Mouse (Mus musculus): ENCODE data around the gene Rptor. TPM values are rescaled to one million over a fixed set of nuclear protein-coding genes. Genes with fewer than 3 reads are reported as not detected.

Rptor gene
- total RNA-seq, 2 experiments from 2014 or later, result 63.9 to 65.0 TPM

DNA sequence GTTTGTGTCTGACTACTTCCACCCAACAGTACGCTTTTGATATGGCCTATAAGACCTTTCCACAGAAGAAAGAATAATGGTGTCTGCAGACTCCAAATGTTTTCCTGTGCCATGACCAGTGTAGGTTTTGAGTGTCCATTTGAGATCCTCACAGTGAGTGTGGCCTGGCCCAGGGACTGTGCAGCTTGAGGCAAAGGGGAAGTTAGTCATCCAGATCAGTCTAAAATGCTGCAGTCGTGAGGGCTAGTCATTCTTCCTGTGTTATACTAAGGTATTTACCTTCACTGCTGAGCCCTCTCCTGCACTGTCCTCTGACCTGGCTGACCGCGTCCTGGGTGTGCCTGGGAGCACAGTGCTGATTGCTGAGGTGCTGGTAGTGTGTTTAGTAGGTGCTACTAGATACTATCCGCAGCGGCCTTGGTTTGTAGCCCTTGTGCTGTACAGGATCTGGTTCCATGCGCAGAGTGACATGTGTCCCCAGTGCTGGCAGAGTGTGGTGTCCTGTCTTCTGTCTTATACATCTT is 211.4 kb downstream of the Rptor start:
- no peak for DNase-seq

DNA sequence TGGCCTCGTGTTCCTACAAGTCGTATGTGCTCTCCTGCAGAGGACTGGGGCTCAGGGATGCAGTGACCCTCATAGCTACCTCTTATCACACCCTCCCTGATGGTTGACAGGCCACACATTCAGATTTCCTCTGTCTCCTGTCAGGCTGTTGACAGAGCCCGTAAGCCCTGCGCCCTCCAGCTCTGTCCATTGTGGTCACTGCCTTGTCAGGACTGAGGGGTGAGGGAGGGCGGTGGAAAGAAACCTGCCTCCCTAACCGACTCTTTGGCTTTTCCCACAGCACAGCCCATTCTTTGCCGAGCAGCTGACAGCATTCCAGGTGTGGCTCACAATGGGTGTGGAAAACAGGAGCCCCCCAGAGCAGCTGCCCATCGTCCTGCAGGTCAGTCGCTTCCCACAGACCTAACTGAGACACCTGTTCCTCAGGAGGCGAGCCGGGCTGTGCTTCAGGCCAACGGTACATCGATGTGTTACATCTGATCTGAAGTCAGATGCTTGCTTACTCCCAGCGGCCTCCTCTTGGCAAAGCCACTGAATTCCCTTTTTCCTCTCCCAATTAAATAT is 214.2 kb downstream of the Rptor start:
- DNase-seq, result no peak

- no peak for DNase-seq
Observed at GRCm38 (mm10) chr11:119817362-119817837, 214.7 kb downstream of the Rptor start.

DNA sequence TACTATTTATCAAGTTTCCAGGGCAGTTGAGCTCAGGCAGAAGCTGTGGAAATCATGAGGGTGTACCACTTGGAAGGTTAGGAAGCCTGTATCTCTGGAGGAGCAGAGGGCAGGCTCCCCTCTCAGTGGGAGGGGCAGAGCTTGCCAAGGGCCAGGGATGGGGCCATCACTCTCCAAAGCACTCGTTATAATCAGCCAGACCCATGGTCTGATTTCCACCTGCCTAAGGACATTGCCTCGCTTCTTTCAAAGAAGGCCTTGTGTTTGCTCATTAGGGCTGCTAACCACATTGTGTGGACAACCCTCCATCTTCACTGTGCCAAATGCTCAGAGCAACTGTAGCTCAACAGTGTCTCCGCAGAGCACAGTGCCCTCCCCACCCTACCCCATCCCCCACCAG is 215.2 kb downstream of the Rptor start:
- no peak for DNase-seq

GRCm38 (mm10) chr11:119821514-119821913 is 218.8 kb downstream of the Rptor start:
- DNase-seq, result no peak

DNA sequence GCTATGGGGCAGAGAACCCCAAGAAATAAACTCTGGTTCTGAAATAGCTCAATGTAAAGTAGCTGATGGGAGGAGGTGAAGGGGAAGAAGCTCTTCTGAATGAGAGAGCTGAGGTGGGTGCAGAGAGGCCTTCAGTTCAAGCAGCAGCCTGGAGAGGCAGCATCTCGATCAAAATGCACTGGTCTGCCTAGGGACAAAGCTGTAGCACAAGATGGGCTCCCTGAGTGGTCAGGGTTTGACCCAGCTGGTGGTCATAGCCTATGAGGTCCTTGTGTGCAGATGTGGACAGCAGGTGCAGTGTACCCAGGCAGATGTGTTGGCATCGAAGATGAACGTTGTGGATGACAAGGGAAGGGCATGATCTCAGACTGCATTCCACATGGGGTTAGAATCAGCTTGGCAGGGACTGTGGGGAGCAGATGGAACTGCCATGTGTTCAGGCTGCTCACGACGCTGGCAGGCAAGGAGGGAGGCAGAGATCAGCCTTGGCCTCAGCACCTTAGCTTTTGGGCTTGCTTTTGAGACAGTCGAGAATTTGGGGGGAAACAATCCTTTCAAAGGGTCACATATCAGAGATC is 221.5 kb downstream of the Rptor start:
- DNase-seq, result peak; percentile 44 to 49

- no peak for DNase-seq
Observed at GRCm38 (mm10) chr11:119825783-119826182, 223.1 kb downstream of the Rptor start.

GRCm38 (mm10) chr11:119826239-119826638 is 223.5 kb downstream of the Rptor start:
- no peak for DNase-seq

GRCm38 (mm10) chr11:119829116-119829515 is 226.4 kb downstream of the Rptor start:
- no peak for DNase-seq

DNA sequence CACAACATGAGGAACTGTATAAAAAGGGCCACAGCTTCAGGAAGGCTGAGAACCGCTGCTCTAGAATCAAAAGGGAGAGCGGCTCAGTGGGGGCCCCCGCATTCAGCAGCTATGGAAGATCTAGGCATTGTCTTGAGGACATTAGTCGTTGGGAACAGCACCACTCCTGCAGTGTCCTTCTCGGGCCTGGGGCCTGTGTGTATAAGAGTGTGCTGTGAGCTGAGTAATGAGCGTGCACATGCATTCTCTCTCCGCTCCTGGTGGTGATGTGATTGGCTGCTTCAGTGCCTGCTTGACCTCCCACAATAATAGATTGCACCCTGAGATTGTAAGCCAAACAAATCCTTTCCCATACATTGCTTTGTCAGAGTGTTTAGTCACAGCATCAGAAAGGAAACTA is 229.0 kb downstream of the Rptor start:
- DNase-seq, result no peak

- no peak for DNase-seq
Observed at GRCm38 (mm10) chr11:119833311-119833710, 230.6 kb downstream of the Rptor start.

DNA sequence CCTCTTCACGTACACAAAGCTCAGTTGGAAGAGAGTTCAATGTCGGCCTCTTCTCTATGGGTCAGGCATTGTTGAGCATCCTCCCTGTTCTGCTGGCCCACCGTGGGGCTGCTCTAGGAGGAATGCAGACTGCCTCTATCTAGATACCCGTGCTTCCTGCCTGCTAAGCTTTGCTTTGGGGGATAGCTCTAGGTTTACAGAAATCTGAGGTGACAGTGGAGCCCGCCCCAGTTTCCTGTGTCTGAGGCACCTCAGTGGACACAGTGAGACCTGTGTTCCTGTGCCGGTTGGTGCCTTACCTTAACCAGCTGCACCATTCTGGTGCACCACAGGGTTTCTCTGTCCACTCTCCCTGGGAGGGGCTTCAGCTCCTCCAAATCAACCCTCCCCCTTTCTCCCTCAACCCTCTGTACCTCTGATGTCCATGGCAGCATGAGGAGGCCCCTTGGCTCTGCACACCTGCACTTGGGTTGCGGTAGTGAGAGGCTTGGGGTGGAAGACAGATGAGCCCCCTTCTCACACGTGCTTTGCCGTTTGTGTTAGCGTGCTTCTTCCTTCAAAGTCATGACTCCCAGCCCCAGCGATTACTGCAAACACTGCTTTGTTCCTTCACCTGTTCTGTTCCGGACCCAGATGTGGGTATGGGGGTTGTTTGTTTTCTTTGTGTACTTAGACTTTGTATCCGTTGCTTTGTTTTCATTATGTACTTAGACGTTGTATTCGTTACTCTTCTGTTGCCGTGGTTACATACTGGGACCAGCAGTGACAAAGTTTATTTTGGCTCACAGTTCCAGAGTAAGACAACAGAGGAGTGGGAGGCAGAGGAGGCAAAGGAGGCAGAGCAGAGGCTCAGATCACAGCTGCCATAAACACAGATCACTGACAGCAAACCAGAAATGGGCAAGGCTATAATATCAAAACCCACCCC is 231.4 kb downstream of the Rptor start:
- no peak for DNase-seq

DNA sequence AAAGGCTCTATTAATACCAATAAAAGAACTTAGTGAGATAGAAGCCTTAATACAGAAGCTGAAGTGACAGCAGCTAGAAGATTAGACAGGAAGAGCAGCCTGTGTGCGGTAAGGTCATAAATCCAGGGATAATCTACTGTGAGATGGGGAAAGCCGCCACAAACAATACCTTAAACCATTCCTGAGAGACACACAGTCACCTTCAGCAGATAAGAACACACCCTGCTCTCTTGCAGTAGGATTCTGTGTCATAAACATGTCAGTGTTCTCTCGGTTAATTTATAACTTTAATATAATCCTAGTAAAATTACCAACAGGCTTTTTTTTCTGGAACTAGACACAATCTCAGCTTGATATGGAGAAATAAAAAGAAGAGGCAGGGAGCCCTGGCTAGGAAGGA is 233.6 kb downstream of the Rptor start:
- DNase-seq, result no peak

DNA sequence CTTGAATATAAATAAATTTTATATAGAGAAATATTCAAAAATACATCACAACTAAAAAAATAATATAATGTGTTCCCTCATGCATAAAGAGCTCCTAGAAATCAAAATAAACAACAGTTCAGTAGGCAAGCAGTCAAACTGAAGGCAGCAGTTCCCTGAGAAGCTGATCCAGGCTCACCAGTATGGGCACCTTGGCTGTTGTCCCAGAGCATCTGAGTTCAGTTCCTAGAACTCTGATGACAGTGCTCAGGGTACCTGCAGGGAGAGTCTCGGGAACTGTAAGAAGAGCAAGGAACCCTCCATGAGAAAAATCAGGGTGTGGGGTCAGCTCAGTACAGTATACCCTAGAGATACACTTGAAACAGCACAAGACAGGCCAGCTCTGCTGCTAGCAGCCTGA is 235.1 kb downstream of the Rptor start:
- DNase-seq, result no peak

DNA sequence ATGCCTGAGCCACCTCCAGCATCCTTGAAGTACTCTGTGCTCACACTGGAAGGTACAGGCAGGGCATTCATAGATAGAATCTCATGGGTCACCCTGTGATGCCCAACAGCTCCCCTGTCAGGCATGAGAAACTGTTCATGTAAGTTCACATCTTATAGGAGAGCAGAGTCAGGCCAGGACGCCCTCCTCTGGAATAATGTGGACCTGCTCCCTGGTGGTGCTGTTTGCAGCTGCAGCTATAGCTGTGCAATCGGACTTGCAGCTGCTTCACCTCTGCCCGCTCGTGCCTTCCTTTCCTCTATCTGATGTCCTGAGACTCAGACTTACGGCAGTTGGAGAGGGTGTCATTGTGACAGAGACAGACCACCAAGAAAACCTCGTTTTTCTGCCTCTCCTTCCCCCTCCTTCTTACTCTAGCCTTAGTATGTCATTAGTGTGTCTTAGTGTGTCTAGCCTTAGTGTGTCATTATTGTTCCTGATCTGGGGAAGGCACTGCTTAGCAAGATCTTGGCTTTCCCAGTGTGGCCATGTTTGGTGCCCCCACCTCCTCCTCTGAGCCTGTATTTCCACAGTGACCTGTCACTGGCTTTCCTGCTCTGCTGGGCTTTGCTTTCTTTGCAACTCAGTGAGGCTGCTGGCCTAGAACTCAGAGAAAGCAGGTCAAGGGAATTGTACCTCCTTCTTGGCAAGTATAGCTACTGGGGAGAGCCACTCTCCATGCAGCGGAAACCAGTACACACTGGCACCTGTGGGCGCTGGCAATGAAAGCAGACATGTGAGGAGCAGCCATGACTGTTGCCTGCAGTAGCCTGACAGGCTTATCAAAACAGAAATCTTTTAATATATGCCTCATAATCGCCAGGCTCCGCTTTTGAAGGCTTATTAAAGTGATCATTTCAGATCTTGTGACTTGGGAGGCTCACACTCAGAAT is 237.0 kb downstream of the Rptor start:
- no peak for DNase-seq

DNA sequence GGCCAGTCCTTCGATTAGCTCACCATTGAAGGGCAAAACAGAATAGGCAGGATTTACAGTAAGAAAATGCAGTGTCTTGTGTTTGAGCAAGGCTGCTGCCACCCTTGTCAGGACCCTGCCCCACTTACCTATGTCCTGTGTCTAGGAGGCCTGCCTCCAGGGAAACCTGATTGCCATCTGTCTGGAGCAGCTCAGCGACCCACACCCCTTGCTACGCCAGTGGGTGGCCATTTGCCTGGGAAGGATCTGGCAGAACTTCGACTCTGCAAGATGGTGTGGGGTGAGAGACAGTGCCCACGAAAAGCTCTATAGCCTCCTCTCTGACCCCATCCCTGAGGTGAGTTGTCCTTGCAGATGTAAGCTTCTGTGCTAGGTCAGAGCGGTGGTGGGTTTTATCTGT is 243.9 kb downstream of the Rptor start:
- DNase-seq, result no peak

GRCm38 (mm10) chr11:119847076-119847475 is 244.4 kb downstream of the Rptor start:
- no peak for DNase-seq

DNA sequence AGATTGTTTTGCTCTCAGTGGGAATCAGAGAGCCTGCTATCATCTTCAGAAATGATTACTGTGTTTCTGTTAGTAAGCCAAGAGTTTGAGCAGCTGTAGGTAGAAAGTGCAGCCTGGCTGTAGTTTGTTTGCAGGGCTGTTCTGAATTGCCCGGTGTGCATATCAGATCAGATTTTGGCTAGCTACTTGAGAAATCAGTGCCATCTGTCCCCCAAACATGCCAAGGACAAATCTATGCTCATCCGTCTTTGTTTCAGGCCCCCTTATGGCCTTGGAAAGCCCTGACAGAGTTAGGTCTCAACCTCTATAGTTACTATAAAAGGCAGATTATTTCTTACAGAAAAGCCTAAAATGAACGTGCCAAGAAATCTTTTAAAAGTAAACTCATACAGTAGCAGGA is 244.9 kb downstream of the Rptor start:
- DNase-seq, result no peak

GRCm38 (mm10) chr11:119848189-119848588 is 245.5 kb downstream of the Rptor start:
- no peak for DNase-seq

DNA sequence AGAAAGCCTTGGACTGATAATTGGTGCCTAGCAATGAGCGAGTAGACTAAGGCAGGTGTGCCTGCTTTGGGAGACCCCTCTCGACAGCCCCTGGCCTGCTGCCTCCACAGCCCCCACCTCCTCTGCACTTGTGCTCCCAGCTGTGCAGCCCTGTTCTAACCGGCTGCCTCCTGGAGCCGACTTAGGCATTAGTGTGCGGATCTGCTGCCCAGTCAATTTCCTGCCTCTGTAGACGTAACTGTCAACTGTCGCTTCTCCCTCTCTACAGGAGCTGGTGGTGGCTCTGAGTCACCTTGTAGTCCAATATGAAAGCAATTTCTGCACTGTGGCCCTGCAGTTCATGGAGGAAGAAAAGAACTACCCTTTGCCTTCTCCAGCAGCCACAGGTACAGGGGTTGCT is 253.3 kb downstream of the Rptor start:
- DNase-seq, result no peak

DNA sequence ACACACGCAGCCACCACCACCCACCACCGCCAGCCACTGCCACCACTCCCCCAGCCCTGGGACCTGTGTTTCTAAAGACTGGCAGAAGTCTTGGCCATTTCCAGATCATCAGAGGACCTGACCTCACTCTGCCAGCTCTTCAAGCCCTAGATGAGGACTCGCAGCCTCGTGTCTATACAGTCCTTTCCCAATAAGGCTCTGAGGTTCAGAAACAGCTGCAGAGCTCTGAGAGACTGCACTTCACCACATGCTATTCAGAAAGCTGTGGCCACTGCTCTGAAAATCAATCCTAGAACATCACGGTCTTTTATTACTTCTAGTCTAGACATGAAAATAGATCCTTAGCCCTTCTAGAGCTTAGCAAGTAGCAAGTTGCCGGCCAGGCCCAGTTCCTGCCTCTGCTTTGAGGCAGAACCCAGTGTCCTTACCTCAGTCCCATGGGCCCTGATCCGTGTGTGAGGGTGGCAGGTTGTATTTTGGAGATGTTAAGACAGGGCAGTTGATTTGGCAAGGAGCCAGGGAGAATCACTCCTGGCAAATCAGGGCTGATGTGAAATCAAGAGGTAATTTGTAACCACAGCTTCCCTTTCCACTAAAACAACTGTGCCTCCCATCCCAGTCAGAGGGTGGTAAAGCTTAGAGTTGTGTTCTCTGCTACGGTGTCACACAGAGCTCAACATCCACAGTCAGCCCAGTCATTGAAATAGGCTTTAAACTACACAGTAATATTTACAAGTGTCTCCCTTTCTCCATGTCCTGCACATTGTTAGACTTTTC is 260.0 kb downstream of the Rptor start:
- DNase-seq, result no peak

Data from layer of hippocampus, postnatal 36 days (tissue).